Mouse (Mus musculus) cerebellum, postnatal 10 days (tissue): ENCODE data around the gene Pigp.
"Not testable (repeated sequence)": the region's sequence is repeated elsewhere in the genome, so short reads cannot be mapped to it uniquely, and the experiment has no call there.

ENCODE experiments used
- DNase-seq, 2 experiments: peaks; one replicate each; pipeline ENCODE4 v3.0.0; 2021; ENCODE audit warnings: mixed read lengths in 2 of 2

The Pigp gene

GRCm38 (mm10) chr16:94356776-94357494 lies 14.7 kb downstream of the Pigp start:
- DNase-seq = no peak

GRCm38 (mm10) chr16:94356046-94356445 lies 15.6 kb downstream of the Pigp start:
- DNase-seq = no peak

GRCm38 (mm10) chr16:94354450-94354849 lies 17.2 kb downstream of the Pigp start:
- no peak for DNase-seq

GRCm38 (mm10) chr16:94350287-94350677 lies 21.4 kb downstream of the Pigp start:
- DNase-seq = no peak

- peak; percentile 38 to 46 for DNase-seq
Observed at GRCm38 (mm10) chr16:94349588-94350286, 21.9 kb downstream of the Pigp start.

- DNase-seq = no peak
Observed at GRCm38 (mm10) chr16:94348779-94349178, 22.9 kb downstream of the Pigp start.

GRCm38 (mm10) chr16:94347080-94347731 lies 24.4 kb downstream of the Pigp start:
- DNase-seq = no peak

GRCm38 (mm10) chr16:94345733-94346132 lies 25.9 kb downstream of the Pigp start:
- no peak for DNase-seq

GRCm38 (mm10) chr16:94339164-94340160 lies 32.2 kb downstream of the Pigp start:
- not testable (repeated sequence) for DNase-seq

GRCm38 (mm10) chr16:94335656-94336055 lies 36.0 kb downstream of the Pigp start:
- no peak for DNase-seq

GRCm38 (mm10) chr16:94331886-94332252 lies 39.8 kb downstream of the Pigp start:
- DNase-seq = peak; percentile 78 to 79

GRCm38 (mm10) chr16:94331233-94331885 lies 40.3 kb downstream of the Pigp start:
- no peak for DNase-seq

GRCm38 (mm10) chr16:94330429-94330828 lies 41.2 kb downstream of the Pigp start:
- peak; percentile 48 to 69 for DNase-seq

- no peak for DNase-seq
Observed at GRCm38 (mm10) chr16:94328881-94329867, 42.5 kb downstream of the Pigp start.

GRCm38 (mm10) chr16:94327781-94328711 lies 43.6 kb downstream of the Pigp start, which contains the start of gene Ripply3:
Gene Ripply3 (plus strand): TSS chr16:94328420.
- peak; percentile 45 to 49 for DNase-seq

- DNase-seq = no peak
Observed at GRCm38 (mm10) chr16:94326008-94326407, 45.6 kb downstream of the Pigp start.

GRCm38 (mm10) chr16:94323681-94324080 lies 48.0 kb downstream of the Pigp start:
- DNase-seq = no peak

GRCm38 (mm10) chr16:94320223-94320622 lies 51.4 kb downstream of the Pigp start:
- DNase-seq = no peak

- DNase-seq = no peak
Observed at GRCm38 (mm10) chr16:94317752-94318151, 53.9 kb downstream of the Pigp start.
